Mouse (Mus musculus) stomach, postnatal 0 days (tissue): ENCODE data around the gene Slc35c1.

Experiments
- CTCF ChIP-seq: IDR thresholded peaks from 2 replicates; pipeline ENCODE4 v1.5.1; 2016; ENCODE audit warnings: antibody characterized with exemption, low read depth, mild to moderate bottlenecking, moderate library complexity
- EP300 ChIP-seq: optimal IDR thresholded peaks from 2 replicates; pipeline ENCODE3; 2016; ENCODE audit warnings: antibody characterized with exemption

DNA sequence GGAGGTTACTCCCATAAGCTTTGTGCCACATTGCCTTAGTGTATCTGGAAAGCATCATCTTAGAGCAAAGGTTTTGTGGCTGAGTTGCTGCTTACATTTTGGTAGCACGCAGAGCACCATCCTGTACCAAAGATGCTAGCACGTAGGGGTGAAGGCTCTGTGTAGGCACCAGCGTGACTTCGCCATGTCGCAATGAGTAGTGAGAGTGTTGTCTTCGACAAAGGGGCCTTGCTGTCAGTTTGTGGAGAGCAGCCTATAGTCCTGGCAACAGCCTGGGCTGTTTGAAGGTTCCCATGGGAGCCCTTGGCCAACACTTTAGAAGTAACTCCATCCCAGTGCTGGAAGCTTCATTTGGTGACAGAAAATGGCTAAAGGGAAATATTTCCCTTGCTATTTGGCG lies 45.0 kb upstream of the Slc35c1 start:
- TF ChIP-seq CTCF, result no peak
- TF ChIP-seq EP300, result no peak
